Mouse (Mus musculus) kidney, postnatal 4 days (tissue): ENCODE data around the gene Mindy3.
A peak's percentile ranks its signal among the peaks of the same experiment; 100 is the strongest.

Experiments
- DNase-seq, 2 experiments: peaks; one replicate each; pipeline ENCODE4 v3.0.0; 2021; ENCODE audit warnings: mixed read lengths in 2 of 2

Mindy3 gene

GRCm38 (mm10) chr2:12368451-12368850 lies 50.8 kb downstream of the Mindy3 start:
- DNase-seq: no peak

GRCm38 (mm10) chr2:12368016-12368415 lies 51.3 kb downstream of the Mindy3 start:
- DNase-seq: no peak

- DNase-seq: no peak
Observed at GRCm38 (mm10) chr2:12361310-12361709, 58.0 kb downstream of the Mindy3 start.

GRCm38 (mm10) chr2:12354837-12355236 lies 64.4 kb downstream of the Mindy3 start:
- DNase-seq: no peak

- DNase-seq: no peak
Observed at GRCm38 (mm10) chr2:12348914-12349313, 70.4 kb downstream of the Mindy3 start.

GRCm38 (mm10) chr2:12331962-12332361 lies 87.3 kb downstream of the Mindy3 start:
- DNase-seq: no peak

- no peak for DNase-seq
Observed at GRCm38 (mm10) chr2:12329620-12330019, 89.7 kb downstream of the Mindy3 start.

GRCm38 (mm10) chr2:12329068-12329407 lies 90.2 kb downstream of the Mindy3 start:
- no peak for DNase-seq

- no peak for DNase-seq
Observed at GRCm38 (mm10) chr2:12328355-12329067, 90.8 kb downstream of the Mindy3 start.

- peak in 1 of 2 experiments; percentile 11 for DNase-seq
Observed at GRCm38 (mm10) chr2:12327691-12328354, 91.4 kb downstream of the Mindy3 start.

- DNase-seq: peak; percentile 73 to 78
Observed at GRCm38 (mm10) chr2:12327216-12327615, 92.1 kb downstream of the Mindy3 start.

GRCm38 (mm10) chr2:12325868-12326267 lies 93.4 kb downstream of the Mindy3 start:
- no peak for DNase-seq

GRCm38 (mm10) chr2:12325417-12325816 lies 93.9 kb downstream of the Mindy3 start:
- peak; percentile 33 to 52 for DNase-seq

- no peak for DNase-seq
Observed at GRCm38 (mm10) chr2:12320914-12321313, 98.4 kb downstream of the Mindy3 start.

- no peak for DNase-seq
Observed at GRCm38 (mm10) chr2:12318715-12319114, 100.6 kb downstream of the Mindy3 start.

GRCm38 (mm10) chr2:12318036-12318435 lies 101.2 kb downstream of the Mindy3 start:
- no peak for DNase-seq

GRCm38 (mm10) chr2:12317343-12317742 lies 101.9 kb downstream of the Mindy3 start:
- DNase-seq: peak in 1 of 2 experiments; percentile 30

GRCm38 (mm10) chr2:12316361-12316760 lies 102.9 kb downstream of the Mindy3 start:
- DNase-seq: peak; percentile 49 to 61

GRCm38 (mm10) chr2:12314028-12314427 lies 105.2 kb downstream of the Mindy3 start:
- no peak for DNase-seq

- no peak for DNase-seq
Observed at GRCm38 (mm10) chr2:12308466-12308865, 110.8 kb downstream of the Mindy3 start.

- DNase-seq: peak in 1 of 2 experiments; percentile 44
Observed at GRCm38 (mm10) chr2:12307311-12307710, 112.0 kb downstream of the Mindy3 start.

GRCm38 (mm10) chr2:12305064-12305650 lies 114.1 kb downstream of the Mindy3 start:
- DNase-seq: no peak

- DNase-seq: peak; percentile 95
Observed at GRCm38 (mm10) chr2:12301431-12302170, 117.7 kb downstream of the Mindy3 start, which contains the start of gene Itga8. Gene Itga8, minus strand, starts transcription at chr2:12301922.
